Mouse (Mus musculus) heart, postnatal 0 days (tissue): ENCODE measurements around the gene Ldah. TPM values are rescaled to one million over a fixed set of nuclear protein-coding genes. Genes with fewer than 3 reads are reported as not detected.

Experiments
- ATAC-seq: fragments of 200-750 bp; cut with Nextera tagmentation; 2 replicates; pipeline ENCODE4 v1.8.0; 2017; ENCODE audit warnings: low read depth, moderate number of reproducible peaks, moderate library complexity; ENCODE audit not compliant: insufficient read depth
- DNase-seq: peaks from one replicate; pipeline ENCODE4 v3.0.0-alpha.2; 2016; ENCODE audit warnings: low spot score
- H3K27ac ChIP-seq: fragments of 300-500 bp; sonication (generic); 2 replicates; pipeline ENCODE4 v1.5.1; 2014; ENCODE audit warnings: low read depth, mild to moderate bottlenecking
- H3K27me3 ChIP-seq: fragments of 300-500 bp; sonication (generic); 2 replicates; pipeline ENCODE4 v1.6.1; 2014; ENCODE audit warnings: low read length, mixed read lengths; ENCODE audit not compliant: control insufficient read depth, insufficient read depth
- H3K36me3 ChIP-seq: fragments of 300-500 bp; sonication (generic); replicated peaks from 2 replicates; pipeline ENCODE4 v1.6.1; 2014; ENCODE audit warnings: low read length, mixed read lengths; ENCODE audit not compliant: control insufficient read depth, insufficient read depth
- H3K4me1 ChIP-seq: fragments of 300-500 bp; sonication (generic); 2 replicates; pipeline ENCODE4 v1.6.1; 2014; ENCODE audit warnings: antibody characterized with exemption; ENCODE audit not compliant: control insufficient read depth, insufficient read depth
- H3K4me2 ChIP-seq: fragments of 300-500 bp; sonication (generic); 2 replicates; pipeline ENCODE4 v1.6.1; 2014; ENCODE audit warnings: low read depth, mild to moderate bottlenecking, low read length, moderate library complexity
- H3K4me3 ChIP-seq: fragments of 300-500 bp; sonication (generic); 2 replicates; pipeline ENCODE4 v1.5.1; 2014; ENCODE audit warnings: low read depth, low read length
- H3K9ac ChIP-seq: fragments of 300-500 bp; sonication (generic); replicated peaks from 2 replicates; pipeline ENCODE4 v1.6.1; 2014; ENCODE audit warnings: low read depth, low read length, mixed read lengths
- H3K9me3 ChIP-seq: fragments of 300-500 bp; sonication (generic); replicated peaks from 2 replicates; pipeline ENCODE4 v1.6.1; 2016; ENCODE audit warnings: low read length; ENCODE audit not compliant: control insufficient read depth
- CTCF ChIP-seq: IDR thresholded peaks from 2 replicates; pipeline ENCODE4 v1.5.1; 2016; ENCODE audit warnings: antibody characterized with exemption, control low read depth, low read depth
- EP300 ChIP-seq: IDR thresholded peaks from 2 replicates; pipeline ENCODE4 v1.6.1; 2016; ENCODE audit warnings: antibody characterized with exemption, low read depth
- WGBS: fragments of 180-500 bp; shearing (Covaris S2); extraction: QIAGEN DNeasy Blood & Tissue Kit; methylation state at CpG from one replicate; pipeline ENCODE4 v1.1.7; 2014; 5-methylcytosine and 5-hydroxymethylcytosine counted together
- polyA plus RNA-seq: library from polyadenylated mRNA; unstranded; fragments of >200 nt; fragmentation: Nextera tagmentation; extraction: Ambion mirVana; gene quantifications from 2 replicates; pipeline ENCODE4 v1.2.1, GENCODE M21; 2015
- total RNA-seq: library from RNA; depleted of rRNA; stranded (reverse); fragments of >200 nt; gene quantifications from 2 replicates; pipeline ENCODE4 v1.2.3, GENCODE M21; 2014; ENCODE audit warnings: low replicate concordance

The Ldah gene
- total and polyA plus RNA-seq, 2 experiments from 2014 or later: 17.0 to 45.0 TPM

GRCm38 (mm10) chr12:8289099-8289498 lies 81.2 kb downstream of the Ldah start:
- H3K9ac ChIP-seq: no peak overlapping the region
- no peaks in the 10 kb centered on the region for H3K4me1 ChIP-seq
- H3K4me2 ChIP-seq: no peak overlapping the region
- H3K4me3 ChIP-seq: no peak overlapping the region
- no peak for DNase-seq
- TF ChIP-seq EP300: no peak
- TF ChIP-seq CTCF: no peak
- WGBS: 88% methylated on average over 6 of the region's 6 CpGs
- H3K27me3 ChIP-seq: no peaks in the 10 kb centered on the region
- H3K36me3 ChIP-seq: 0 out of 2 replicates have a peak, but pooled peaks cover 3% of the 10 kb centered on the region
- no peak overlapping the region for H3K27ac ChIP-seq
- ATAC-seq: no peak
- no peaks in the 10 kb centered on the region for H3K9me3 ChIP-seq

- no peak overlapping the region for H3K4me2 ChIP-seq
- no peaks in the 10 kb centered on the region for H3K4me1 ChIP-seq
- no peaks in the 10 kb centered on the region for H3K9me3 ChIP-seq
- TF ChIP-seq EP300 (no peak), CTCF (no peak)
- ATAC-seq (no peak), DNase-seq (no peak)
- no peak overlapping the region for H3K27ac ChIP-seq
- H3K36me3 ChIP-seq: 0 out of 2 replicates have a peak, but pooled peaks cover 2% of the 10 kb centered on the region
- H3K27me3 ChIP-seq: peaks cover 3% of the 10 kb centered on the region; the same call in 1 of the 2 replicates
- no peak overlapping the region for H3K4me3 ChIP-seq
- 83% methylated on average over 8 of the region's 8 CpGs for WGBS
- no peak overlapping the region for H3K9ac ChIP-seq
Measured at GRCm38 (mm10) chr12:8289499-8289898, 81.6 kb downstream of the Ldah start.

GRCm38 (mm10) chr12:8291157-8291853 lies 83.4 kb downstream of the Ldah start:
- WGBS: 66% methylated on average over 15 of the region's 15 CpGs
- ATAC-seq: no peak
- no peaks in the 10 kb centered on the region for H3K9me3 ChIP-seq
- no peak overlapping the region for H3K27ac ChIP-seq
- H3K4me1 ChIP-seq: no peaks in the 10 kb centered on the region
- no peak overlapping the region for H3K9ac ChIP-seq
- DNase-seq: no peak
- no peak for TF ChIP-seq CTCF
- TF ChIP-seq EP300: no peak
- peaks cover 20% of the 10 kb centered on the region for H3K27me3 ChIP-seq
- no peak overlapping the region for H3K4me3 ChIP-seq
- H3K36me3 ChIP-seq: no peaks in the 10 kb centered on the region
- no peak overlapping the region for H3K4me2 ChIP-seq

GRCm38 (mm10) chr12:8295307-8295913 lies 87.5 kb downstream of the Ldah start:
- 62% methylated on average over 6 of the region's 6 CpGs for WGBS

GRCm38 (mm10) chr12:8296154-8296553 lies 88.2 kb downstream of the Ldah start:
- TF ChIP-seq CTCF: no peak
- TF ChIP-seq EP300: no peak
- Histone ChIP-seq H3K9ac (no peak overlapping the region), H3K27ac (no peak overlapping the region), H3K9me3 (no peaks in the 10 kb centered on the region), H3K4me1 (peaks cover 7% of the 10 kb centered on the region; the same call in 1 of the 2 replicates), H3K4me2 (no peak overlapping the region), H3K27me3 (peaks cover 68% of the 10 kb centered on the region), H3K4me3 (no peak overlapping the region), H3K36me3 (no peaks in the 10 kb centered on the region)
- ATAC-seq (no peak), DNase-seq (no peak)
- 75% methylated on average over 2 of the region's 2 CpGs for WGBS

More at GRCm38 (mm10) chr12:8295307-8295913, 87.5 kb downstream of the Ldah start:
- Histone ChIP-seq H3K4me1 (peaks cover 7% of the 10 kb centered on the region; the same call in 1 of the 2 replicates), H3K9ac (no peak overlapping the region), H3K4me3 (no peak overlapping the region), H3K9me3 (no peaks in the 10 kb centered on the region), H3K27me3 (peaks cover 60% of the 10 kb centered on the region), H3K4me2 (no peak overlapping the region), H3K27ac (no peak overlapping the region), H3K36me3 (no peaks in the 10 kb centered on the region)
- DNase-seq (no peak), ATAC-seq (no peak)
- no peak for TF ChIP-seq CTCF
- no peak for TF ChIP-seq EP300
